In genomic region chr16:35380048-35380447, GRCm38 (mm10) we compare ENCODE assay signal across 20 mouse cellular contexts. TPM values are rescaled to one million over a fixed set of nuclear protein-coding genes. Genes with fewer than 3 reads are reported as not detected.
A peak's percentile ranks its signal among the peaks of the same experiment; 100 is the strongest.
DNase-seq lines count a peak whose midpoint lies in the region; ATAC-seq and TF ChIP-seq lines count a peak whose summit lies in the region.
"Had no signal": no experiment of that assay in that cellular context is flagged by ENCODE, and none has a peak within 500 bp of the region (broad histone marks: within the 10 kb centered on the region; RNA-seq: fewer than 3 reads in every experiment).

No protein-coding gene starts in this region.

- H3K4me2 ChIP-seq in liver, postnatal 0 days (ENCODE audit: low read depth, low read length) = no peak overlapping the region
- H3K4me2 ChIP-seq in liver, embryonic 11.5 days = no peak overlapping the region
- peak overlapping the region; percentile 58 for H3K4me2 ChIP-seq in myocyte (ENCODE audit: low read depth)
- H3K4me2 ChIP-seq in hindbrain, embryonic 14.5 days (replicated peaks) = no peak overlapping the region
- H3K4me2 ChIP-seq: heart, embryonic 11.5 days; hindbrain, embryonic 12.5 days; intestine, embryonic 15.5 days had no signal

- no peak for TF ChIP-seq CTCF in liver, postnatal 0 days (IDR thresholded peaks at IDR 0.05; ENCODE audit: low read depth)

- no peaks in the 10 kb centered on the region for H3K79me2 ChIP-seq in myocyte (ENCODE audit: control insufficient read depth, insufficient read depth)

- no peaks in the 10 kb centered on the region for H3K9me3 ChIP-seq in liver, postnatal 0 days (ENCODE audit: low read length)
- no peaks in the 10 kb centered on the region for H3K9me3 ChIP-seq in liver, embryonic 11.5 days (ENCODE audit: control insufficient read depth, low read length)
- H3K9me3 ChIP-seq in hindbrain, embryonic 14.5 days (ENCODE audit: control insufficient read depth, low read length) = no peaks in the 10 kb centered on the region
- H3K9me3 ChIP-seq: G1E; hindbrain, embryonic 12.5 days; intestine, embryonic 15.5 days had no signal

- H3K9ac ChIP-seq in liver, postnatal 0 days (replicated peaks) = no peak overlapping the region
- H3K9ac ChIP-seq in liver, embryonic 11.5 days (ENCODE audit: low read depth, low read length) = no peak overlapping the region
- H3K9ac ChIP-seq in hindbrain, embryonic 14.5 days = no peak overlapping the region
- H3K9ac ChIP-seq: forebrain, postnatal 0 days; hindbrain, embryonic 12.5 days; intestine, embryonic 15.5 days had no signal

- no peaks in the 10 kb centered on the region; the same call in 1 of the 2 replicates for H3K4me1 ChIP-seq in liver, postnatal 0 days (ENCODE audit: insufficient read depth)
- no peaks in the 10 kb centered on the region for H3K4me1 ChIP-seq in liver, embryonic 11.5 days (replicated peaks; ENCODE audit: control insufficient read depth, insufficient read depth, low read length)
- H3K4me1 ChIP-seq in hindbrain, embryonic 14.5 days (replicated peaks; ENCODE audit: control insufficient read depth, insufficient read depth, low read length) = no peaks in the 10 kb centered on the region
- H3K4me1 ChIP-seq: hindbrain, embryonic 12.5 days; intestine, embryonic 15.5 days had no signal

- TF ChIP-seq POLR2A in myocyte (IDR thresholded peaks at IDR 0.05; ENCODE audit: insufficient read length, low read depth) = no peak

- no peak for DNase-seq in liver, postnatal 0 days
- DNase-seq in liver, embryonic 11.5 days (ENCODE audit: low spot score) = no peak
- DNase-seq in Muller cell, postnatal 12 days (ENCODE audit: inconsistent ontology term) = peak; percentile 8
- no peak for DNase-seq in hindbrain, embryonic 14.5 days (ENCODE audit: low spot score)
- DNase-seq in layer of hippocampus, postnatal 10 days (ENCODE audit: low spot score in 2 of 2) = no peak
- DNase-seq: cerebellum, adult 11-12 months; cerebellum, adult 8-10 months; cerebellum, postnatal 10 days; cerebellum, postnatal 36 days; forebrain, postnatal 0 days; gastrocnemius, postnatal 36 days; heart, adult 11 months had no signal

- no peak for ATAC-seq in liver, postnatal 0 days
- no peak for ATAC-seq in liver, embryonic 11.5 days (replicated peaks; ENCODE audit: low FRiP score)
- no peak for ATAC-seq in hindbrain, embryonic 14.5 days (ENCODE audit: low FRiP score)
- ATAC-seq in erythroblast, adult 5-6 weeks (replicated peaks; ENCODE audit: low FRiP score, poor library complexity, severe bottlenecking) = no peak
- ATAC-seq: forebrain, embryonic 14.5 days; forebrain, postnatal 0 days; hindbrain, embryonic 16.5 days; intestine, embryonic 15.5 days had no signal

- no peak overlapping the region for H3K4me3 ChIP-seq in liver, postnatal 0 days (ENCODE audit: low read depth, low read length)
- no peak overlapping the region for H3K4me3 ChIP-seq in liver, embryonic 11.5 days (ENCODE audit: low read depth, low read length)
- no peak overlapping the region for H3K4me3 ChIP-seq in myocyte
- H3K4me3 ChIP-seq in hindbrain, embryonic 14.5 days (replicated peaks; ENCODE audit: low read length) = no peak overlapping the region
- H3K4me3 ChIP-seq: hindbrain, embryonic 12.5 days; intestine, embryonic 15.5 days had no signal

- no peak for TF ChIP-seq EP300 in liver, postnatal 0 days (IDR thresholded peaks at IDR 0.05; ENCODE audit: low read depth)

- peak overlapping the region; percentile 30; the same call in 1 of the 2 replicates for H3K27ac ChIP-seq in liver, postnatal 0 days (ENCODE audit: low read depth)
- H3K27ac ChIP-seq in liver, embryonic 11.5 days (ENCODE audit: low read depth, low read length) = no peak overlapping the region
- no peak overlapping the region for H3K27ac ChIP-seq in hindbrain, embryonic 14.5 days
- H3K27ac ChIP-seq: hindbrain, embryonic 12.5 days; intestine, embryonic 15.5 days had no signal

- no peaks in the 10 kb centered on the region for H3K36me3 ChIP-seq in liver, postnatal 0 days (replicated peaks; ENCODE audit: insufficient read depth, low read length)
- H3K36me3 ChIP-seq in liver, embryonic 11.5 days (ENCODE audit: control insufficient read depth, insufficient read depth, low read length) = no peaks in the 10 kb centered on the region
- no peaks in the 10 kb centered on the region for H3K36me3 ChIP-seq in myocyte (ENCODE audit: control insufficient read depth, insufficient read depth)
- no peaks in the 10 kb centered on the region for H3K36me3 ChIP-seq in hindbrain, embryonic 14.5 days (replicated peaks; ENCODE audit: control insufficient read depth, insufficient read depth)
- H3K36me3 ChIP-seq: G1E; hindbrain, embryonic 12.5 days; intestine, embryonic 15.5 days had no signal

- no peak overlapping the region for H3ac ChIP-seq in myocyte (ENCODE audit: control insufficient read depth, insufficient read length)

- WGBS in liver, postnatal 0 days (ENCODE audit: insufficient replicate concordance) = 79% methylated on average over 9 of the region's 9 CpGs
- WGBS in liver, embryonic 11.5 days = 84% methylated on average over 9 of the region's 9 CpGs
- 86% methylated on average over 9 of the region's 9 CpGs for WGBS in hindbrain, embryonic 14.5 days

- H3K27me3 ChIP-seq in liver, postnatal 0 days (ENCODE audit: insufficient read depth, low read length) = no peaks in the 10 kb centered on the region
- no peaks in the 10 kb centered on the region for H3K27me3 ChIP-seq in liver, embryonic 11.5 days (replicated peaks; ENCODE audit: control insufficient read depth, insufficient read depth, low read length)
- H3K27me3 ChIP-seq in myocyte (ENCODE audit: control insufficient read depth, insufficient read depth, insufficient read length) = no peaks in the 10 kb centered on the region
- H3K27me3 ChIP-seq in hindbrain, embryonic 14.5 days (ENCODE audit: control insufficient read depth, insufficient read depth, low read length) = no peaks in the 10 kb centered on the region
- H3K27me3 ChIP-seq: hindbrain, embryonic 12.5 days; intestine, embryonic 15.5 days had no signal

TF ChIP-seq in myocyte, 11 proteins besides CTCF, POLR2A, EP300 and RAD21:
- TF ChIP-seq SRF (IDR thresholded peaks at IDR 0.05; ENCODE audit: control insufficient read depth, insufficient read length, low read depth) (no peak), TCF12 (IDR thresholded peaks at IDR 0.05; ENCODE audit: insufficient read depth, poor library complexity, severe bottlenecking) (no peak), REST (IDR thresholded peaks at IDR 0.05; ENCODE audit: insufficient read depth, insufficient read length) (no peak), MYOD1 (IDR thresholded peaks at IDR 0.05; ENCODE audit: control insufficient read depth in 1 of 3, insufficient read length in 2 of 3, low read depth in 2 of 3) (no peak), E2F4 (IDR thresholded peaks at IDR 0.05; ENCODE audit: insufficient read depth) (no peak), CEBPB (IDR thresholded peaks at IDR 0.05; ENCODE audit: insufficient read depth, poor library complexity, severe bottlenecking) (no peak), MYOG (IDR thresholded peaks at IDR 0.05; ENCODE audit: control insufficient read depth in 1 of 3, insufficient read depth in 1 of 3, insufficient read length in 2 of 3, low read depth in 2 of 3) (no peak), MAX (IDR thresholded peaks at IDR 0.05; ENCODE audit: low read depth) (no peak), POLR2AphosphoS2 (IDR thresholded peaks at IDR 0.05; ENCODE audit: insufficient read length, low read depth) (no peak), USF1 (IDR thresholded peaks at IDR 0.05; ENCODE audit: low read depth) (no peak), TCF3 (IDR thresholded peaks at IDR 0.05; ENCODE audit: insufficient read length, low read depth) (no peak)

RNA-seq across cellular contexts. Expression of gene Sec22a, which starts 16.3 kb away (rescaled TPM):
- 12.5 and 12.6 TPM in 2 replicates for polyA plus RNA-seq in liver, postnatal 0 days (2015; fragmentation: Nextera tagmentation; extraction: Ambion mirVana)
- polyA plus RNA-seq in liver, embryonic 11.5 days (2014; fragmentation: Nextera tagmentation; extraction: Ambion mirVana) = 19.3 and 20.0 TPM in 2 replicates
- polyA plus RNA-seq in myocyte (2012; fragmentation: generic; extraction: Trizol) = 7.7 TPM
- 44.0 and 44.1 TPM in 2 replicates for polyA plus RNA-seq in hindbrain, embryonic 14.5 days (2014; fragmentation: Nextera tagmentation; extraction: Ambion mirVana)
- total RNA-seq in layer of hippocampus, postnatal 10 days (2021) = 10 to 100 TPM; 16.2 to 21.5 TPM
- total RNA-seq in erythroblast, adult 5-6 weeks (2015; ENCODE audit: low replicate concordance) = 0.77 and 3.1 TPM in 2 replicates
- 0.42 and 1.8 TPM in 2 replicates for total RNA-seq in erythroblast, adult 5-6 weeks (2017; ENCODE audit: low replicate concordance)
